Mouse (Mus musculus) cerebellum, adult 11-12 months (tissue): ENCODE results near the gene Cdc45.
"Not testable (repeated sequence)": the region's sequence is repeated elsewhere in the genome, so short reads cannot be mapped to it uniquely, and the experiment has no call there.

Experiments used
- DNase-seq: peaks from one replicate; pipeline ENCODE4 v3.0.0; 2022

Gene Cdc45

DNA sequence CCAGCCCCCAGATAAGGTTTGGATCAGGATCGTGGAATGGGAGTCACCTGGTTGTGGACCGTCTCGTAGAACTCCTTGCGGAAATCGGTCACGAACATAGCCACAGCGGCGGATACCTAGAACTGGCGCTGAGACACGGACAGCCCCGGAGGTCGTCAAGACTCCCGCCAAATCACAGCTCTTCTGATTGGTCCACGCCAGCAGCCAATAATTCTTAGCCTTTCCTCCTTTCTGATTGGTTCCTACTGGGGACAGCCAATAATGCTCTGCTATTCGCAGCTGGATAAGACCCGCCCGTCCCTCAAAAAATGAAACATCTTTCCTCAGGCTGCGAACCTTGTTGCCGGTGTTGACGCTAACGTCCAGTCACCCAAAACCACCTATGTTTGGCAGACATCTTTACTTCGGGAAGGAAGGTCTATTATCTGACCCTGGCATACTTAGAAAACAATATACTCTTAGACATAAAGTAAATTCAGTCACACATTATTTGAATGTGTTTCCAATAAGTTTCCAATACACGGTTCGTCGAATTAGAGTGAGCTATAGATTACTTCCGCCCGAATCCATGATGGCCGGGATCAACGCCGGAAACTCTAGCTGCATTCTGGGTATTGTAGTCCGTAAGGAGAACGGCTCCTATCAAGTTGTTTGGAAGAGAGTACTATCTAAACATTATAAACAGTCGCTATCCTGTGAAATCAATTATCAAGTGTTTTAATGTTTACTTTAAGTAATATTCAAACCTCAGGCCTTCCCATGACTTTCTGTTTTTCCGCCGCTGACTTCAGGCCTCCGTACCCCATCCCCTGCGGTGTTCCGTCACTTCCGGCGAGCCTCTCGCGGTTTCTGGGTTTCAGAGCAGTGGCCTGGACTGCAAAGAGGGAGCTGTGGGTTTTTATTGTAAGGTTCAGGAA lies at the start of gene Cdc45, which contains the start of gene Ufd1:
Cdc45 (minus strand) TSS at position 520 of the 917 bp plus-strand sequence.
Ufd1 (plus strand) TSS at position 312 of the 917 bp plus-strand sequence.
- peak; percentile 88 for DNase-seq

- DNase-seq, result peak; percentile 47
These were observed 48.4 kb upstream of the Cdc45 start for GRCm38 (mm10) chr16:18860186-18860585.

DNA sequence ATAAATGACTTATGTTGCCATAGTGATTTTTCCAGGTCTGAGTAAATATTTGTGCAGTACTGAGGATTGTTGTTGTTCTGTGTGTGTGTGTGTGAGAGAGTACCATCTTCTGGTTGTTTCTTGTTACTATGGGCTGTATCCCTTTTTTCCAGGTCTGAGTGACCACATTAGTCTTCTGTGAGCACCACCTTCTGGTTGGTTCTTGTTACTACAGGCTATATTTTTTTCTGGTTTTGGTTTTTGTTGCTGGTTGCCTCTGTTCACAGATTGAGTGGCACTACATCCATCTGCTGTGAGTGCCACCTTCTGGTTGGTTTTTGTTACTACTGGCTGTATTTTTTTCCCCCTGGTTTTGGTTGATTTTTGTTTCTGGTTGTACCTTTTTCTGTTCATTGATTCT lies 46.8 kb upstream of the Cdc45 start:
- peak; percentile 65 for DNase-seq

DNA sequence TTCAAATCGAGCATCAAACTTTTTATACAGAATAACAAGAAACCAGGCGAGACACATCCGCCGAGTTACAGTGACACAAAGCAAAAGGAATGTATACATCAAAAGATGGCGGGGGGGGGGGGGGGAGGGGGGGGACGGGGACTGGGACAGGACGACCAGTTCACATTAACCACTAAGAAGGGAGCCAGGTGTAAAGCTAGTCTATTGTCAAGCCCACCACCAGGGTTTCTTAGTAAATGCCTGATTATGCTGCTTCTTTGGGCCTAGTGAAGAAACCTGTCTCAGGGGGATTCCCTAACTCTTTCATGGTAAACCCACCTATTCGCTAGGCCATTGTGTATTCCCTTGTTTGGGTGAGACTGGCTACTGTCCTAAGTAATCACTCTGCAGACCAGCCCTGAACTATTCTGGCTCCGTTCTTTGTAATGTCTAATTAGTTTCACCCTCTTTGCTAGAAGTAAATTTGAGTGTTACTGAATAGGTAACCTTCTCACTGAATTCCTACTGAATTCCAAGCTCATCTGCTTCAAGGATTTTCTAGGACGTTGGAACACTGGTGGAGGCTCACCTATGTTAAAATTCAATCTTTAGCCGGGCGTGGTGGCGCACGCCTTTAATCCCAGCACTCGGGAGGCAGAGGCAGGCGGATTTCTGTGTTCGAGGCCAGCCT lies 37.9 kb upstream of the Cdc45 start:
- DNase-seq, result not testable (repeated sequence)

DNA sequence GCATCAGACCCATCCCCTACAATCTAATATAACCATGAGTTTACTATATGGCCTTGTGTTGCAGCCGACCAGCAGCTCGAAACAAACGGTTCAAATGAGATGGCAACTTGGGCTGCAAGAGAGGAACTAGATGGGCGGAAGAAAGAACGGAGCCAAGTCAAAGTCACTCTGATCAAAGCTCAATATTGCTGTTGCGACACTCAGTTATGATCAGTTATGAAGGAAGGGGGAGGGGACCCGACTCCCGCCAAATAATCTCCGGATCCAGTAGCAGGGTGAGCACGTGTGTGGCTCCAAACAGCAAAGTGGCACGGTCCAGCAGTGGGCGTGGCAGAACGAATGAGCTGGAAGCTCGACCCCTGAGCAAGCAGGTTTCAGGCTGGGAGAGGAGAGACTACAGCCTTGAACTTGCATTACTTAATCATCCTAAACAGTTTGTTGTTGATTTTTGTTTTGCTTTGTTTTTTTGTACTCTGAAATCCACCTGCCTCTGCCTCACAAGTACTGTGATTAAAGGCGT lies 34.6 kb upstream of the Cdc45 start:
- DNase-seq, result no peak

GRCm38 (mm10) chr16:18838346-18838745 lies 26.6 kb upstream of the Cdc45 start:
- DNase-seq, result no peak

- DNase-seq, result peak; percentile 96
These were observed 24.9 kb upstream of the Cdc45 start, which contains the start of the genes 2510002D24Rik and Gm28539 for GRCm38 (mm10) chr16:18836468-18837208. TSS of gene 2510002D24Rik (plus strand) at chr16:18836578. TSS of gene Gm28539 (plus strand) at chr16:18836584.

DNA sequence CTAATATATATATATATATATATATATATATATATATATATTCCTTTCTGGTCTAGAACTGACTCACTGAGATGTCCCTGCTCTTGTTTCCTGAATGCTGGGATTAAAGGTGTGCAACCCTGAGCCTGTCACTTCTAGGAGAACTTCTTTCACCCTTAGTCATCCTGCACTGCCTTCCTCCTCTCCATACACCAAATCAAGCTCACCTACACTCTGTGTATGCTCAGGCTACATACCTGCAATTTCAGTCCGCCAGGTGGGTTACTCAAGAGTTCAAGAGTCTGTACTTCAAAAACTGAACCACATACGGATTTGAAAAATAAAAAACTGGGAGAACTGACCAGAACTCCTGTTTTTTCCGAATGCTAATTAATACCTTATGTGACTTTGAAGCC lies 24.3 kb upstream of the Cdc45 start:
- no peak for DNase-seq

DNA sequence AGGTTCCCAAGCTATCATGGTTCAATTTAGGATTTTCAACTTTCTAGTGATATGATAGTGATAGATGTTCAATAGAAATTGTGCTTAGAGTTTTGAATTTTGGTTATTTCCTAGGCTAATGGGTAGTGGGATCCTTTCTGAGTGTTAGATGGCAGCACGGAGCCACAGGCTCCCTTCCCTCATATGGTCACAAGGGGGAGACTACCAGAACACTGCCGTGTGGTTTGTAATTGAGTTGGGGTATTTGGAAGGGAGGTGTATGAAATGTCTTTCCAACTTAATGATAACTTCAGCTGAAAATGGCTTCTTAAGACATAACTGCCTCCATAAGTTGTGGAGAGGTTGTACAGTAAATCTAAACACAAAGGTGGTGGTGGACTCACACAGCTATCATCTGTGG lies 21.7 kb upstream of the Cdc45 start:
- DNase-seq, result no peak

GRCm38 (mm10) chr16:18829102-18829501 lies 17.3 kb upstream of the Cdc45 start:
- DNase-seq, result no peak

GRCm38 (mm10) chr16:18828630-18829029 lies 16.8 kb upstream of the Cdc45 start:
- no peak for DNase-seq

DNA sequence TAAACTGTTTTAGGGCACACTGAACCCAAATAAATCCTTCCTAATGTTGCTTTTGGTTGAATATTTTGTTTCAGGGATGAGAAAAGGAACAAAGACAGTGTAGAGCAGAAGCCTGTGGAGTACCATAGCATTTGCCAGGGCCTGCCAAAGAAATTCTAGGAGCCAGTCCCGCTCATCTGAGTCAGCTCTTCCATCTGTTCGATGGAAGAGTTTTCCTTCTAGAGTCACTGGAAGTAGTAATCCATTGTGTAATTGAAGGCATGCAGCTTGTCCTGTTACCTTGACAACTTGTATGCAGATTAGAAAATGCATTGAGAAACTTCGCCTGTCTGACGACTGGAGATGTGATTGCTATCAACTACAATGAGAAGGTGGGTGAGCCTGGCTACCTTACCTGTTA lies 11.1 kb upstream of the Cdc45 start:
- no peak for DNase-seq

DNA sequence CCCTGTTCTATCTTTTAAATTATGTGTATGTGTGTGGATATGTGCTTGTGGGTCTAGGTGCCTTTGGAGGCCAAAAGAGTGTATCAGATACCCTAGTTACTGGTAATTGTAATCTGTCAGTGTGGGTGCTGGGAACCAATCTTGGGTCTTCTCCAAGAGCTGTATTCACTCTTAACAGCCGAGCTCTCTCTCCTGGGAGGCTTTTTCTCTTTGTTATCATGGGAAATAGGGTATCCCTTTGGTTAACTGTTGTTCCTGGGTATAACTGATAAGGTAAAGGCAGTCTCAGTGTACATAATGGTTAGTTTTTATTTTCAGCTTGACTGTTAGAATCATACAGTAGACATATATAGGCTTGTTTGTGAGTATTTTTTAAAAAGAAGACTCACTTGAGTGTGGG lies 10.6 kb upstream of the Cdc45 start:
- DNase-seq, result no peak

DNA sequence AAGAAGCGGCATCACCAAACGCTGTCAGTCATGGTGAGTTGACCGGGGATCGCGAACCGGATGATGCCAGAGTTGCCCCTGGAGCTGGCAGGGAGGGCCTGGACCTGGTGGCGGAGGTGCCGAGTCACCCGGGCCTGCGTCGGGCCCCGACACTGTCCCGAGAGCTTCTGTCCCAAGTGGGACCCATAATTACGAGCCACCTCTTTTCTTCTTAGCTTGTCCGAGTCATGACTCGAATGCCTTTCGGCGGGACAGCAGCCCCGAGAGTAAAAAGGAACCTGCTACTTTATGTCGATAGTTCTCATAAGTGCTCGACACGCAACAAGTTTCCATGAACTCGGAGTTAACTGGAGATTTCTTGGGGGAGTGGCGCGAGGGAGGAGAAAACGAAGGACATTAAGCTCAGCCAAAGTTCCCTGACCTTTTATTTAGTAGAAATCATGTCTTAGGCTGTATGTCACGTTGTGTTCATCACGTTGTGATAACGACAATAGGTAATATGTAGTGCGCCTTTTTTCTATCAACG lies 661 bp upstream of the Cdc45 start:
- no peak for DNase-seq

GRCm38 (mm10) chr16:18811032-18811431 lies 755 bp downstream of the Cdc45 start:
- no peak for DNase-seq

DNA sequence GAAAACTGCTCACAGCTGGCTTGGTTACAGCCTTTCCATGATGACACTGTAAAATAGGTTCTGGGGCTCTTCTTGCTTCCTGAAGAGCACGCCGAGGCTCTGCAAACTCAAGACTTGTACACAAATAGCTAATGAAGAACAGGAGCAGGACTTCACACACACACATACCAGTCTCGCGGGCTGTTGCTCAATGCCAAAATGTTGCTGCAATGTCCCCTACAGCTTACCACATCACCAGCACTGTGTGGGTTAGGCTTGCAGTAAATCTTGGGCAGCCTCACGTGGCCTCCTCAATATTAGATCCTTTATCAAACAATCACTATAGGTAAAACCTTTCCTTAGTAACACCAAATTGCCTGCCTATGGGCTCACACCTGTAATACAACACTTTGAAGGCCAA lies 2.8 kb downstream of the Cdc45 start:
- no peak for DNase-seq

DNA sequence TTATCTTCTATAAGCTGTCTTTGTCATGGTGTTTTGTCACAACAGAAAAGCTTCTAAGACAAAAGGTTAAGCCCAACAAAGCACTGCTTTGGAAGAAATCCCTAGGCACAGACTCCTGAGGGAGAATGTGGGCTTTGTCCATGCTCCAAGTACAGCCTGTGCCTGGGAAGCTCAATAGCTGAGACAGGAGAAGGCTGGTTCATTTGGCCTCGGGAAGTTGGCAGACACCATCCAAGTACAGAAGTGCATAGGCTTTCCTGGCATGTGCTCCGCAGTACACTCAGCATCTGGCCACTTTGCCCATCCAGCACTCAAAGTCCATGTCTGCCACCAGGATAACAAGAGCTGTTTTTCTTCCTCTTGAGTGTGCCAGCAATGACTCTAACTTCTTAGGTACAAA lies 6.0 kb downstream of the Cdc45 start:
- no peak for DNase-seq

- no peak for DNase-seq
These were observed 12.9 kb downstream of the Cdc45 start for GRCm38 (mm10) chr16:18798841-18799240.

DNA sequence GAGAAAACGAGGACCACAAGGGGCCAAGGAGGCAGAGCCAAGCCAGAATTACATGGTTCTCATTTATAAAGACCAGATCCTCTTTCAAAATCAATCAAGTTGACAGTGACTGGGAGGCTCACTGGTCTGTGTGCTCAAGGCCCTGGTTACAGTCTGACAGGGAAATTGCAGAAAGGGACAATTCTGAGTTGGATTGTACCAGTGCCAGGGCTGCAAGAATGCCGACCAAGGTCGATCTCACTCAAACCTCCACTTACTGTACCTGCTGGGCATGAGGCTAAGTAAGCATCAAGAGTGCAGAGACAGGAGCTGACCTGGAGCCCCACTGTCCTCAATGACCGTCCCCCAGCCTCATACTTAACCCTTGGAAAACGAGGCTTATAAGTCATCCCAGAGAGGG lies 13.6 kb downstream of the Cdc45 start:
- DNase-seq, result no peak

GRCm38 (mm10) chr16:18796645-18797044 lies 15.1 kb downstream of the Cdc45 start:
- DNase-seq, result no peak

DNA sequence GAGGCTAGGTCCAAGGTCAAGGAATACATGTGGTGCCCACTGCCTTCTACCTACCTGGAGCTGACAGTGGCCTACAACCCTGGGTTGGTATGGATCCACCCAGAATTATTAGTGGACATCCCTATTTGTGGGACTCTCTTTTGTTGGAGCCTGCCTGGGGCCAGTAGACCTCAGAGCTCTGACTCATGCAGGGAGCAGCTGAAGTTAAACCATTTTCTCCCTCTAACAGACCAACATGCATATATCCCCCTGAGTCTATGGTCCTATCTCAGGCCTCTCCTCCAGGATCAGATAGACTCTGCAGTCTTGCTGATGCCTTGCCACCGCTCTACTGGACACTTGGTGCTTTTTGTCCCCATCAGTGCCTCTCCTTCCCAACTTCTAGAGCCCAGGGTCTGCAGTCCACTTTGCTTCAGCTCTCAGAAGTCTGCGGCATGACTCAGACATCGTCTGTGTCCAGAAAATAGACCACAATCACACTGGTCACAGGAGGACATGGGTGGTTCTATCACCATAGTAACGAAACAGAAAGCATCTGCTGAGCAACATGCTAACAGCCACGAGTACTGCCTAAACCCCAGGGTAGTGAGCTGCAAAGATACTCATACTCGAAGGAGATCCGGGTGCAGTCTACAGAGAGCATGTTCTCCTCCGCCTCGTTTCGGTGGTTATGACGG lies 16.4 kb downstream of the Cdc45 start:
- no peak for DNase-seq
